Mouse (Mus musculus) liver, embryonic 14.5 days (tissue): ENCODE measurements around the gene Pced1b.

Experiments used
- CTCF ChIP-seq: IDR thresholded peaks from 2 replicates; pipeline ENCODE4 v1.5.1; 2016; ENCODE audit warnings: antibody characterized with exemption, low read depth, control low read depth
- EP300 ChIP-seq: IDR thresholded peaks from 2 replicates; pipeline ENCODE4 v1.6.1; 2016; ENCODE audit warnings: antibody characterized with exemption, low read depth

- TF ChIP-seq CTCF (no peak), EP300 (no peak)
These were observed 160.9 kb downstream of the Pced1b start for GRCm38 (mm10) chr15:97407496-97408454.
